Mouse (Mus musculus): Measurements from ENCODE around the gene Gabbr2. TPM values are rescaled to one million over a fixed set of nuclear protein-coding genes. Genes with fewer than 3 reads are reported as not detected.
A peak's percentile ranks its signal among the peaks of the same experiment; 100 is the strongest.
"Not testable (repeated sequence)": the region's sequence is repeated elsewhere in the genome, so short reads cannot be mapped to it uniquely, and the experiment has no call there.

The Gabbr2 gene
- polyA plus RNA-seq, 1 experiment from 2014 or later = 0.12 TPM

DNA sequence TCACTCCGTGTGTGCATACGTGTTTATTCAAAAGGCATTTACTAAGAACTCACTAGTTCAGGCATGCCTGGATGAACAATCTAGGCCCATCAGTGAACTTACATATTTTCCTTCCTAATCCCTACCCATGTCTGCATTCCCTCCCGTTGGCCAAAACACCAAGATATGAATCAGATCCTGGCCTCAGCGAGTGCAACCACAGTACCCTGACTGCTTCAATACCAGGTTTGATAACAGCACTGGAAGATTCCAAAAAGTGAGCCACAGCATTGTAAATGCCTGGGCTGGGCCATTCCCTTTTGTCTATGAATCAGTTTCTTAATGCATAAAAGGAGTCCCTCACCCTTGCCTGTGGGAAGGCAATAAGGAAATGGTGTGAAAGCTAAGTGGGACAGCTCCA, 342.5 kb downstream of the Gabbr2 start:
- Histone ChIP-seq H3K4me2 (peak overlapping the region; percentile 93), H3K36me3 (no peaks in the 10 kb centered on the region), H3K27ac (no peak overlapping the region), H3K4me1 (peaks cover 7% of the 10 kb centered on the region; the same call in 1 of the 2 replicates), H3K9me3 (no peaks in the 10 kb centered on the region), H3K4me3 (replicated peaks) (peak overlapping the region; percentile 71), H3K9ac (0 out of 2 replicates have a peak overlapping the region, but pooled peaks have one; percentile 53), H3K27me3 (replicated peaks) (peaks cover 3% of the 10 kb centered on the region)
- no peak for ATAC-seq (ENCODE audit: insufficient read depth, low FRiP score, low read depth)
- WGBS = 22% methylated on average over 4 of the region's 4 CpGs

DNA sequence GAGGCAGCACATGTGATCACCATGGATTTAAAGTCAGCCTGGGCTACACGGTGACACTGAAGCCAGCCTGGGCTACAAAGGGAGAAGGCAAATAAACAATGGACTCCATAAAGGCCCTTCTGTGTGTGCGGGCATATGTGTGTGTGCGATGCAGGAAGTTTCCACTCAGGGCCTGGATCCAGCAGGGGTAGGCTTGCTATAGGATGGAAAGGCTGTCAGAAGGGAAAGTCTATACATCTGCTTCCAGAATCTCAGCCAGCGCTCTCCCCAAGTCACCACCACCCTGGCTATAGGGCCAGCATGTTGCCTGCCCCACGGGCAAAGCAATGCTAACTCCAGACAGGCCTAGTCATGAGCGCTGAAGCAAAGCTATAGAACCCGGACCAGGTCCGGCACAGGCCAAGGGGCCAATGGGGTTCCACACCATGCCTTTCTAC, 348.0 kb downstream of the Gabbr2 start:
- H3K36me3 ChIP-seq = no peaks in the 10 kb centered on the region
- H3K4me2 ChIP-seq = no peak overlapping the region
- no peaks in the 10 kb centered on the region for H3K27me3 ChIP-seq (replicated peaks)
- no peak overlapping the region for H3K4me3 ChIP-seq (replicated peaks)
- no peak overlapping the region for H3K9ac ChIP-seq
- 76% methylated on average over 8 of the region's 8 CpGs for WGBS
- no peaks in the 10 kb centered on the region for H3K9me3 ChIP-seq
- no peak for ATAC-seq (ENCODE audit: insufficient read depth, low FRiP score, low read depth)
- H3K27ac ChIP-seq = peak overlapping the region; percentile 45; the same call in 1 of the 2 replicates
- H3K4me1 ChIP-seq = no peaks in the 10 kb centered on the region

DNA sequence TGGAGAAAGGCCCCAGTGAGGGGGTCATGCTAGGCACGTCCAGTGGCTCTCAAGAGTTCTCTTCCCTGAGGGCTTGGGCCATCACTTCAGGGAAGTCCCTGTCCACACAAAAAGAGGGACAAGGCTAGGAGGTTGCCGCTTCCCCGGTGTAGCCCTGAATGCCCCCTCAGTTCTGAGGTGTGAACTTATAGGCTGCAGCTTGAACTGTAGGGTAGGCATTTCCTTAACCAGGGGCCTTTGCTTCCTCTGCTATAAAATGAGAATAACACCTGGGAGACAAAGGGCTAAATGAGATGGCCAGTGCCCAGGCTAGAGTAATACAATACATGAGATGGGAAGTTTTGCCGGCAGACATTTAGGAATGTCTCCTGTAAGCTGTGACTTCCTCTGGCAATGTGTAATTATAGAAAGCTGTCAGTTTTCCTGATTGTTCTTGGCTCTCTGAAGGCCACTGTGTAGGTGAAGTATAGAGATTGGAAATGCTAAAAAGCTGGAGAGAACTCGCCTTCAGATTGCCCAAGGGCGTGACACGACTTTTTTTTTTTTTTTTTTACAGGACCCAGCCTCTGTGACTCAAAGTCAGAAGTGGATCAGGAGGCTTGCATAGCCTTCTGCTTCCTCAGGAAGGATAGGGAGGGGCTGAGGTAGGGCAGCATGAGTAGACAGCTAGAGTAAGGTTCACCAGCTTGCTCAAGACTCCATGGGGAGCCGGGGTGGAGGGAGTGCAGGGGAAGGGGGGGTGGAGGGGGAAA, 348.6 kb downstream of the Gabbr2 start:
- Histone ChIP-seq H3K9ac (no peak overlapping the region), H3K9me3 (no peaks in the 10 kb centered on the region), H3K4me2 (no peak overlapping the region), H3K36me3 (no peaks in the 10 kb centered on the region), H3K4me1 (no peaks in the 10 kb centered on the region), H3K27me3 (replicated peaks) (no peaks in the 10 kb centered on the region), H3K4me3 (replicated peaks) (no peak overlapping the region), H3K27ac (peak overlapping the region; percentile 63; the same call in 1 of the 2 replicates)
- WGBS = 58% methylated on average over 8 of the region's 8 CpGs
- ATAC-seq (ENCODE audit: insufficient read depth, low FRiP score, low read depth) = peak; percentile 67

DNA sequence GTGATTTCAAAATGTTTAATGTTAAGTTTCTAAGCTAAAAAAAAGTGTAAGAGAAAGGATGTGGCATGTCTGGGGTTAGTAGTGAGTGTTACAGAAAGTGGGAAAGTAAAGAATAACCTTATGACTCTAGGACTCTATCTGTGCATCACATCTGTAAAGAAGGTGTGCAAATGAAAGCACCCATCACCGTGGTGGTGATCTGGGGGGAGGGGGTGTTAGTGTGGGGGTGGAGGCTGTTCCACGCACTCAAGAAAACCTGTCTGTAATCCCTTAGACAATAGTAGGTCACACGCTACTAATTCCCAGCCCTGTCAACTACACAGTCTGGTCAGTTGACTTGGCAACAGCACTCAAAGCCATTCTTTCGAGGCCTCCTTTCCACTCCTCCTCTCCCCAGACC, 350.4 kb downstream of the Gabbr2 start:
- Histone ChIP-seq H3K4me1 (no peaks in the 10 kb centered on the region), H3K27me3 (replicated peaks) (no peaks in the 10 kb centered on the region), H3K27ac (no peak overlapping the region), H3K4me2 (no peak overlapping the region), H3K9me3 (no peaks in the 10 kb centered on the region), H3K4me3 (replicated peaks) (no peak overlapping the region), H3K36me3 (no peaks in the 10 kb centered on the region), H3K9ac (no peak overlapping the region)
- 64% methylated on average over 4 of the region's 4 CpGs for WGBS
- ATAC-seq (ENCODE audit: insufficient read depth, low FRiP score, low read depth) = no peak

DNA sequence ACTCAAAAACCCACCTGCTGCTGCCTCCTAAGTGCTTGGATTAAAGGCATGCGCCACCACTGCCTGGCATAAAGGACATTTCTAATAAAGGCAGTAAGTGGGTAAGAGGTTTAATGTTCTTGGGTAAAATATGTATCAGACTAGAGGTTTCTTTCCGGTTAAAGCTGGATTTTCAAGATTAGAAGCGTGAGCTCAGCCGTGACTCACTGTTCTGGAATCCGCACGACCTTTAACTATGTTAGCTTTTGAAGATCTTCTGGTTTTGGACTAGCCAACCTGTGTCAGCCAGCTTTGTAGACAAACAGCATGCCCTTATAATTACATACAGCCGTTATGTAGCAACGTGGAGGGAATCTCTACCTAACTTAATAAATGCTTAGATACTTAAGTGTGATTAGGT, 351.8 kb downstream of the Gabbr2 start:
- no peak for ATAC-seq (ENCODE audit: insufficient read depth, low FRiP score, low read depth)
- H3K36me3 ChIP-seq = no peaks in the 10 kb centered on the region
- 63% methylated on average over 8 of the region's 8 CpGs for WGBS
- no peak overlapping the region for H3K4me2 ChIP-seq
- no peaks in the 10 kb centered on the region for H3K9me3 ChIP-seq
- no peaks in the 10 kb centered on the region for H3K27me3 ChIP-seq (replicated peaks)
- H3K27ac ChIP-seq = no peak overlapping the region
- no peak overlapping the region for H3K4me3 ChIP-seq (replicated peaks)
- H3K9ac ChIP-seq = no peak overlapping the region
- H3K4me1 ChIP-seq = no peaks in the 10 kb centered on the region

DNA sequence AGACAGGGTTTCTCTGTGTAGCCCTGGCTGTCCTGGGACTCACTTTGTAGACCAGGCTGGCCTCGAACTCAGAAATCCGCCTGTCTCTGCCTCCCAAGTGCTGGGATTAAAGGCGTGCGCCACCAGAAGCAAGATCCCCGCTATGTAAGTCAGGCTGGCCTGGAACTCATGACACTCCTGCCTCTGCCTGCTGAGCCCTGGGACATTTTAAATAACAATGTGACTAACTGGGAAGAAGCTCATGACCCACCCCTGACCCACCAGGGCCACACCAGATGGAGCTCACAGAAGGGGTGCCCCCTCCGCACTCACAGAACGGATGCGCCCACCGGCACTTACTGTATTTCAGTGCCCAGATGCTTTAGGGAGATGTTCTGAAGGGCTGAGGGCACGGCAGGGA, 354.4 kb downstream of the Gabbr2 start:
- not testable (repeated sequence) for H3K4me1 ChIP-seq; H3K27me3 ChIP-seq (replicated peaks); H3K4me3 ChIP-seq (replicated peaks); ATAC-seq (ENCODE audit: insufficient read depth, low FRiP score, low read depth); H3K9me3 ChIP-seq; H3K9ac ChIP-seq; H3K27ac ChIP-seq; H3K4me2 ChIP-seq; H3K36me3 ChIP-seq
- WGBS = 91% methylated on average over 10 of the region's 10 CpGs

DNA sequence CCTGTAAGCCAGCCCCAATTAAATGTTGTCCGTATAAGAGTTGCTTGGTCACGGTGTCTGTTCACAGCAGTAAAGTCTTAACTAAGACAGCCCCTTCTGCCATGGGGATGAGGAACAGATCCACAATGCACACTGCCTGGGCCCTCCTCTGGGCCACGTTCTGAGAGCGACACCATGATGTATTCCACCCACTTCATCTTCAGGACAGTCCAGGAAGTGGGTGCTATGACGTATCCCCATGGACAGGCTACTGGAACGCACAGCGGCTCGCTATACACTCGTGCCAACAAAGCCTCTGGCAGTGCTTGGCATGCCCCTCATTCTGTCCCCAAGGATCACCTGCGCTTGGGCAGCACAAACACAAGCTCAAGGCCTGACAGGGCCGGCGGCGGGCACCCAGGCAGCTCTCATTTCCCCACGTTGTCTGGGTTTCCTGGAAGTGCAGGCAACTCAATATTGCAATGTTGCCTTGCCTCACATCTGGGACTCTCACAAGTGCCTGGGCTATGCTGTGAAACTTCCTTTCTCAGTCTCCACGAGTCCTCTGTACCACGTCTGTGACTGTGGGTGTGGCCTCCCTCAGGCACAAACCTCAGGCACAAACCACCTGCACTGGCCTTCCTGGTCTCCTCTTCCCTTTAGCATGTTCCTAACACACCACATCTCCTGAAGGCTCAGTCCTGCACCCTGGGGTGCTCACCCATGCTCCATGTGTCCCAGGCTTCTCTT, 355.8 kb downstream of the Gabbr2 start:
- no peak overlapping the region for H3K9ac ChIP-seq
- H3K9me3 ChIP-seq = no peaks in the 10 kb centered on the region
- H3K27ac ChIP-seq = no peak overlapping the region
- ATAC-seq (ENCODE audit: insufficient read depth, low FRiP score, low read depth) = no peak
- H3K27me3 ChIP-seq (replicated peaks) = no peaks in the 10 kb centered on the region
- WGBS = 78% methylated on average over 16 of the region's 16 CpGs
- H3K4me3 ChIP-seq (replicated peaks) = no peak overlapping the region
- H3K4me2 ChIP-seq = no peak overlapping the region
- 0 out of 2 replicates have a peak, but pooled peaks cover 3% of the 10 kb centered on the region for H3K4me1 ChIP-seq
- no peaks in the 10 kb centered on the region for H3K36me3 ChIP-seq

DNA sequence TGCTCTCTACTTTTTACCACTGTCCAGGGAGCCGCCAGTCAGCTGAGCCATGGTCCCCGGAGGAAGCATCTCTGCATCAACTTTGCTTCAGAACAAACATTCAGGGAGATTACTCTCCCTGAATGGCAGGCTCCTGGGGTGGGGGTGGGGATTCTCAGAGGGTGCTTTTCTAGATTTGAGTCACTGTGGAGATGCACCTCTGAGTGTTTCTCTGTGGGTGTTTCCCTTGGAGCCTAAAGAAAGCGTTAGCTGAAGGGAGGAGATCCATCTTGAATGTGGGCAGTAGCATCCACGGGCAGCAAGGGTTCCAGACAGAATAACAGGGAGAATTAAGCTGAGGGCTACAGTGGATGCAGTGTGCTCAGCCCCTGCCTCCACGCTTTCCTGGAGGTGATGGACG, 356.8 kb downstream of the Gabbr2 start:
- Histone ChIP-seq H3K4me2 (no peak overlapping the region), H3K4me1 (0 out of 2 replicates have a peak, but pooled peaks cover 3% of the 10 kb centered on the region), H3K9me3 (no peaks in the 10 kb centered on the region), H3K36me3 (no peaks in the 10 kb centered on the region), H3K9ac (no peak overlapping the region), H3K4me3 (replicated peaks) (no peak overlapping the region), H3K27ac (no peak overlapping the region), H3K27me3 (replicated peaks) (no peaks in the 10 kb centered on the region)
- 54% methylated on average over 6 of the region's 6 CpGs for WGBS
- no peak for ATAC-seq (ENCODE audit: insufficient read depth, low FRiP score, low read depth)

DNA sequence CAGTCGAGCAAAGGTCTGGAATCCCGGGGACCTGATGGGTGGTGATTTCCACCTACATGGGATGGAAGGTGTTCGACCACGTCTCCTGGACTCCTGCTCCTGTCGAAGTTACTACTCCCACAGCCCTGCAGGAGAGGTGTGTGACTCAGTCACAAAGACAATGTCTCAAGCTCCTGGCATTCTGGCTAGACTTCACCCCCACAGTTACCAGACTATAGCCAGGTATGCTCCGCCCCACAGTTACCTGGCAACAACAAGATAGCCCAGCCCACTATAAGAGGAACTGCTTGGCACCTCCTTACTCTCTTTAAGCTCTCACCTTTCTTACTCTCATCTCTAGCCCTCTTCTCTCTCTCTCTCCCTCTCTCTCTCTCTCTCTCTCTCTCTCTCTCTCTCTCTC, 358.1 kb downstream of the Gabbr2 start:
- not testable (repeated sequence) for ATAC-seq (ENCODE audit: insufficient read depth, low FRiP score, low read depth); H3K9ac ChIP-seq; H3K9me3 ChIP-seq; H3K27me3 ChIP-seq (replicated peaks); H3K4me2 ChIP-seq; H3K27ac ChIP-seq; H3K36me3 ChIP-seq; H3K4me3 ChIP-seq (replicated peaks); H3K4me1 ChIP-seq
- WGBS = 54% methylated on average over 6 of the region's 6 CpGs

DNA sequence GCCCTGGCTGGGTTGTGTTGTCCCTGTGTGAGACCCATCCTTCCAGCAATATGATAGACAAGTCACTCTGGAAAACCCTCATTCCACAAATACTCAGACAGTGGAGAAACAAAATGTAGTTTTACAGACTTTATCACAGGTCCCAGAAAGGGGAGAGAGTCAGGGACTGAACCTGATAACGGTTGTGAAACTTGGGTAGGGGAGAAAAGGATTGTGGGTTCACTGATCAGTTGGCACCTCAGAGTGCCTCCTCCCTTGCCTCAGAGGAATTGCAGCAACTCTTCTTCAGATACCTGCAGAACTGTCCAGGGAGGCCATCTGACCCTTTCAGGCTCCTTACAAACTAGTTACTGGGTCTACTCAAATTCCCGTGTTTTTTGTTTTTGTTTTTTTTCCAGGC, 359.2 kb downstream of the Gabbr2 start:
- no peak for ATAC-seq (ENCODE audit: insufficient read depth, low FRiP score, low read depth)
- no peaks in the 10 kb centered on the region for H3K9me3 ChIP-seq
- H3K36me3 ChIP-seq = no peaks in the 10 kb centered on the region
- H3K4me1 ChIP-seq = 0 out of 2 replicates have a peak, but pooled peaks cover 11% of the 10 kb centered on the region
- WGBS = 77% methylated on average over 2 of the region's 2 CpGs
- no peak overlapping the region for H3K4me2 ChIP-seq
- H3K9ac ChIP-seq = no peak overlapping the region
- no peak overlapping the region for H3K27ac ChIP-seq
- no peaks in the 10 kb centered on the region for H3K27me3 ChIP-seq (replicated peaks)
- H3K4me3 ChIP-seq (replicated peaks) = no peak overlapping the region

DNA sequence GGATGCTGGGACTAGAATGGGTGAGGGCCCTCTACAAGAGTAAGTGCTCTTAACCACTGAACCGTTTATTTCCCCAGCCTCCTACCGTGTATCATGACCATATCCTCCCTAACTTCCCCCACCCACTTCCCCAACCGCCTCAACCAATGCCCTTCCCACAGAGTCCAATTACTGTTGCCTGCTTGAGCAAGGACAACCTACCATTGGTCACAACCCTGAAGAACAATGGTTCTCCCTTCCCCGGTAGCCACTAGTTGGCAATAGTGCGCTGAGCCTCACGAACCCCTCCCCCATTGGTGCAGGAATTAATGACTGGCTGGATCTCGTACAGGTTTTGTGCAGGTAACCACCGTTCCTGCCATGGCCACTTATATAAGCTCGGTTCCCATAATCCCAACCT, 361.3 kb downstream of the Gabbr2 start:
- 49% methylated on average over 9 of the region's 9 CpGs for WGBS
- Histone ChIP-seq H3K9me3 (no peaks in the 10 kb centered on the region), H3K9ac (no peak overlapping the region), H3K27me3 (replicated peaks) (no peaks in the 10 kb centered on the region), H3K4me2 (no peak overlapping the region), H3K27ac (no peak overlapping the region), H3K4me1 (0 out of 2 replicates have a peak, but pooled peaks cover 11% of the 10 kb centered on the region), H3K36me3 (no peaks in the 10 kb centered on the region), H3K4me3 (replicated peaks) (no peak overlapping the region)
- ATAC-seq (ENCODE audit: insufficient read depth, low FRiP score, low read depth) = no peak

DNA sequence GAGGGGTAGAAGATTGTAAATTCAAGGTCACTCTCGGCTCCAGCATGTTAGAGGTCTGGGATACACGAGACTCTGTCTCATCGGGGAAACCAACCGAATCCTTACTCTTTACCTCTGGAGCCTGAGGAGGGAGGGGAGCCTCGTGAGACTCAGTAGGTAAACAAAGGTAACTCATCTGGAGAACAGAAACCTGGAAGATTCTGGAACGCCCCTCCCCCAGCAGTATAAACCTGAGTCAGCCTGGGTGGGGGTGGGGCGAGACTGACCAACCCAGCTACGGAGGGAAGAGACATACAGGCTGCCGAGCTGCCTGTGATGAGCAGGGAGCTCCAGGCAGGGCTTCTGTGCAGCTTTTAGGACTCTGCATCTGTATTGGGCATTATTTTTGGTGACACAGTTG, 362.8 kb downstream of the Gabbr2 start:
- no peak overlapping the region for H3K27ac ChIP-seq
- ATAC-seq (ENCODE audit: insufficient read depth, low FRiP score, low read depth) = no peak
- H3K9ac ChIP-seq = no peak overlapping the region
- no peak overlapping the region; the same call in 1 of the 2 replicates for H3K4me2 ChIP-seq
- H3K9me3 ChIP-seq = no peaks in the 10 kb centered on the region
- no peaks in the 10 kb centered on the region for H3K27me3 ChIP-seq (replicated peaks)
- H3K4me1 ChIP-seq = 0 out of 2 replicates have a peak, but pooled peaks cover 8% of the 10 kb centered on the region
- WGBS = 24% methylated on average over 9 of the region's 9 CpGs
- H3K36me3 ChIP-seq = no peaks in the 10 kb centered on the region
- no peak overlapping the region for H3K4me3 ChIP-seq (replicated peaks)
